Mouse (Mus musculus) gonadal fat pad, adult 2 months (tissue): Measurements from ENCODE around the gene D10Wsu102e. TPM values are rescaled to one million over a fixed set of nuclear protein-coding genes. Genes with fewer than 3 reads are reported as not detected.
"Not testable (repeated sequence)": the region's sequence is repeated elsewhere in the genome, so short reads cannot be mapped to it uniquely, and the experiment has no call there.

Experiments used
- DNase-seq: peaks from one replicate; pipeline ENCODE4 v3.0.0-alpha.2; 2012; ENCODE audit warnings: low read depth
- polyA plus RNA-seq: library from polyadenylated mRNA; depleted of rRNA; stranded (reverse); fragments of >200 nt; gene quantifications from 2 replicates; pipeline ENCODE4 v1.2.3, GENCODE M21; 2012

D10Wsu102e gene
- polyA plus RNA-seq, 1 experiment: 0.36 TPM

DNA sequence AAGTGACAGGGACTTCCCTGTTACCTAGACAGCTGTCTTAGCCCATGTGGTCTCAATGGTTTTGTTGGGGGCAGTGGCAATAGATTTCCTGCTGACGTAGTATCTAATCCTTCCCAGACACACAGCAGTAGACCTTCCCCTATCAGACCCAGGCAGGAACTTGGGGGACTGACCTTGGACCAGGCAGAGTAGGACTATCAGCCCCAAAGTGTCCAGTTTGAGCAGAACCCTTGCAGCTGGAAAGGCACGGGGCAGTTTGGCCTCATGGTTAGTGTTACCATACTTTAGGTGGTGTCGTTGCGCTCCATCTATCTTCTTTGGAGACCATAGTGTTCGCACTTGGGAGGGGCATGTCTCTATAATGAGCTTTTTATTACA, 13.7 kb upstream of the D10Wsu102e start:
- DNase-seq: no peak

GRCm38 (mm10) chr10:83347494-83347893, 12.5 kb upstream of the D10Wsu102e start:
- DNase-seq: no peak

DNA sequence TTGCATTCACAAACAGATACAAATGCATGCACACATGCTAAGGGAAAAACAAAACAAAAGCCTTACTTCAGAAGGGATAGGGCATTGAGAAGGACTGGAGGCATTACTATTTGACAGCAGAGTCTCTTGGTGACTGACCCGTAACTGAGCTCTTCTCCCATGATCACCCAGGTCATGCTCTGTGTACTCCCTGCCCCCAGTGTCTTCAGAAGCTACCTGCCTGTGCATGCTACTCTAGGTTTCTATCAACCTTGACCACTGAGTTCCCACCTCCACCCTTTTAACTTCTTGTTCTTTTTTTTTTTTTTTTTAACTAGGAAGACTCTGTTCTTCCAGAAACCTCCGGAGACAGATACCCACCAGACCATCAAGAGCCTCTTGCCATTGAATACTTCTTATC, 9.3 kb upstream of the D10Wsu102e start:
- no peak for DNase-seq

- DNase-seq: not testable (repeated sequence)
These were observed 8.2 kb upstream of the D10Wsu102e start for GRCm38 (mm10) chr10:83351779-83352178.

DNA sequence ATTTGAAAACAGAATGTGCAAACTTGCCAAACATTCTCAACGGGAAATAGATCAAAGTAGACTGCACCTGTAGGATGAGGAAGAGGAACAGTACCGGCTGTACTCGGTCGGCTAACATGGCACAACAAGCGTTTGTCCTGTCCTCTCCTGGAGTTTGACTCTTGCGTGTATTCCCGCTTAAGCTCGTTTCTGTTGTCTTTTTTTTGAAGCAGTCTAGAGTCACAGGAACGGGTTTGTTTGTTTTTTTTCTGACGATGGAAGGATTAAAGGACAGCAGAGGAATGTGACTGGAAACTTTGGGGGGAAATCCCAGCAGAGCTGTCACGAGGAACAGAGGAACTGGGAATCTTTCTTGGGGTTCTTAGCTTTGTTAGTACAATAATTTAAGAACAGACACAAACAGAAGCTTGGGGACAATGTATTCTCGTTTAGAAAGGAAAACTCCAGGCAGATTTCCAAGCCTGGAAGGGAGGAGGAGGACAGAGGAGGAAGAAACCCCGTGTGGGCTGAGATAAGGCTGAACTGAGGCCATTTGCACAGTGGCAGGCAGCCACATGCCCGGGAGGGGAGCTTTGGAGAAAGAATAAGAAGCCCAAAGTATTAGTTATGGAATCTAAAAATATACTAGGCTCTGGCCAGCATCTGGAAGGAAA, 6.2 kb upstream of the D10Wsu102e start:
- peak; percentile 63 for DNase-seq

DNA sequence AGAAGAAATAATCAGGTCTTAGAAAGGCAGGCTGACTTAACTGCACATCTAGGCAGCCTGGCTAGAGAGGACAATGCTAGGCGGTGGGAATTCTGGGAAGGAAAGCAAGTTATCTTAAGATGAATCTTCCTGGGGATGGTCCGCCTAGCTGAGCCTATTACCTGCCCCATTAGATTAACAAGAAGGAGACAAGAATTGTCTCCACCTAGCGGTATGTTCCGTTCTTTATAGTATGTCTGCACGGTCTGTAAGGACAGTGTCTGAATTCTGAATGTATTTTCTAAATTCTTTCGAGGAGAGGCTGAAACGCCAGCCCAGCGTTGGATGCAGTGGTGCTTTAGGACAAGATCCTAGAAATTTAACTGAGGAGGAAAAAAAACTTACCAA, 5.7 kb upstream of the D10Wsu102e start:
- DNase-seq: no peak

- peak; percentile 79 for DNase-seq
These were observed 3.6 kb upstream of the D10Wsu102e start for GRCm38 (mm10) chr10:83356416-83356815.

- no peak for DNase-seq
These were observed 570 bp upstream of the D10Wsu102e start for GRCm38 (mm10) chr10:83359451-83359850.

DNA sequence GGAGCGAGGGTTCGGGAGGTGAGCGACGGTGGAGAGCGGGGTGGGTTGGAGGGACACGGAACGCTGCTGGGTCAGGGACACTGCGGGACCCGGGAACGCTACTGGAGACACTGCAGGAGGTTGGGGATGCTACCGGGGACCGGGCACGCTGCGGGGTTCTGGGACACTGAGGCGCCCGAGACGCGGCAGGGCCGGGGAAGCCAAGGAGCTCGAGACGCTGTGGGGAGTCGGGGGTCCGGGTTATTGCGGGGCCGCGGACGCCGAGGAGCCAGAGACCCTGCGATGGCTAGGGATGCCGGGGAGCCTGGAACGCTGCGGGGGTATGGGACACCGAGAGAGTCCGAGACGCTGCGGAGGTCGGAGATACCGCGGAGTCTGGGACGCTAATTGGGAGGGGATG, 335 bp downstream of the D10Wsu102e start:
- DNase-seq: no peak

- DNase-seq: no peak
These were observed 1.8 kb downstream of the D10Wsu102e start for GRCm38 (mm10) chr10:83361643-83362382.

GRCm38 (mm10) chr10:83363451-83363850, 3.4 kb downstream of the D10Wsu102e start:
- no peak for DNase-seq

DNA sequence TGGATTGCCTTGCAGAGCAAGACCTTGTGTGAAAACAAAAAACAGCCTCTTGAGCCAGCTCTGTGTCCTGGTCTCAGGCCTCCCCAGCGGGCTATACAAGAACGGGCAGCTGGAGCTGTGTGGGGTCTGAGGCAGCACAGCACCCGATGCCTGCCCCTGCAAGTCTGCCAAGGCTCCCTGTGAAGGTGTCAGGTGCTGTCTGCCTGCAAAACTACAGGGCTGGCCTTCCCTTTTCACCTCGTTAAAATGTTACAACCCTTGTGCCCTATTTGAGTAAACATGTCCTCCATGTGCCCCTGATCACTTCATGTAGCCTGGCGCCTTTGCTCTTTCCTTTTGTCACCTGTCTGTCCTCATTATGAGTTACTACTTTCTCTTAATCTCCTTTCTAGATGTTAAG, 8.9 kb downstream of the D10Wsu102e start:
- no peak for DNase-seq

DNA sequence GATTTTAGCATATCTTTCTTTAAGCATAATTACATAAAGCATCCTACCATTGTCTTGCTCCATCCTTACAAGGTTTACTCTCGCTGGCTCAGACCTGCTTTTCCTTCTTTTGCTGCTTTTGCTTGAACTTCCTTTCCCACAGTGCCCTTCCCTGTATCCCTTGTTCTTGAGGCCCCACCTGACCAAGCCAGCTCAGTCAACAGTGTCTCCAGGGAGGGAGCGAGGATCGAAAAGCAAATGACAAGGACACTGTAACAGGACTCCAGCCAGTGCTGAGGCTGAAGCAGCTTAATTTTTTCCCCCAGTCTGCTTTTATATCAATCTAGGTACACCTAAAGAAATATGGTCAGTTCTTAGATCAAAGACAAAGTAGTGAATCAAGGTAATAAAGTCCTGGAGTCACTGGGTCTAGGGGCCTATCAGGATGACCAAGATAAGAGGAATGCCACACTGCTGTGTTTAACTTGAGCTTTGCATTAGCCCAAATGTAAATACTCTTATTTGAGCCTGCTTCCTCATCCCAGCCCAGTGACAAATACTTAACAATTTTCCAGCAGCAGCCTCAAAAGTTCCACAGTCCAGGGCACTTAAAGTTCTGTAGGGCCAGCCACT, 14.1 kb downstream of the D10Wsu102e start:
- DNase-seq: no peak

GRCm38 (mm10) chr10:83375458-83375857, 15.4 kb downstream of the D10Wsu102e start:
- DNase-seq: not testable (repeated sequence)

- no peak for DNase-seq
These were observed 17.1 kb downstream of the D10Wsu102e start for GRCm38 (mm10) chr10:83376911-83377682.

GRCm38 (mm10) chr10:83378083-83378833, 18.2 kb downstream of the D10Wsu102e start:
- no peak for DNase-seq

DNA sequence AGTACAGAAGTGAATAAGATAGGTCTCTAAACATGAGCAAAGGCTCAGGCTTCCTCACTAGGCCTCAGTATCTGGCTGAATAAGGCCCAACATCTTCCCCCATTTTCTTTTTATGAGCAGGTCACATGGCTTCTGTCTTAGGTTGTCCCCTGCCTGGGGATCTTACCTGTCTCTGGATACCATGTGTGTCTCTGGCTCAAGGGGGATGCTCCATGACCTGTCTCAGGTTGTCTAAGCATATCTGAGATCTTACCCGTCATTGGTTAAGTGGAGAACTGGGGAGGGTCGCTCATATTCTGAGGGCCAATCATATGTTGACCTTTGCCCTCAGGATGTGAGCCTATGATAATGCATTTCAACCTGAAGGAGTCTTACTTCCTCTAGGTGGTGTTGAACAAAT, 20.5 kb downstream of the D10Wsu102e start:
- no peak for DNase-seq

DNA sequence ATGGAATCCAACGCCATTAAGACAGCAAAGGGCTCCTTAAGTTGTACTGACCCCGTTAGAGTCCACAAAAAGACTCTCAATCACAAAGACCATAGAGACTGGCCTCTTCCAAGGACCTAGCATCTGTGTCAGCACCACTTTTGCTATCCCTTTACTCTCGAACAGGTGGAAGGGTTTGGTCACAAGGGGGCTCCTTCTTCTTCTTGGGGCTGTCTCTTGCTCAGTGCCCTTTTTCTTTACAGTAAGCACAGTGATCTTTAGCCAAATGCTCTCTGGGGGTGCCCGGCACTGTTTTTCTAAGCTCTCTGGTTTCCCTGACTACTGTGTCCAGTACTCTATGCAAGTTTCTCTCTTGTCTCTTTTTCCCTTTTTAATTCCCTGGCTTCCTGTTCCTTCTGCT, 22.5 kb downstream of the D10Wsu102e start:
- DNase-seq: no peak

- DNase-seq: no peak
These were observed 23.0 kb downstream of the D10Wsu102e start for GRCm38 (mm10) chr10:83382988-83383387.

DNA sequence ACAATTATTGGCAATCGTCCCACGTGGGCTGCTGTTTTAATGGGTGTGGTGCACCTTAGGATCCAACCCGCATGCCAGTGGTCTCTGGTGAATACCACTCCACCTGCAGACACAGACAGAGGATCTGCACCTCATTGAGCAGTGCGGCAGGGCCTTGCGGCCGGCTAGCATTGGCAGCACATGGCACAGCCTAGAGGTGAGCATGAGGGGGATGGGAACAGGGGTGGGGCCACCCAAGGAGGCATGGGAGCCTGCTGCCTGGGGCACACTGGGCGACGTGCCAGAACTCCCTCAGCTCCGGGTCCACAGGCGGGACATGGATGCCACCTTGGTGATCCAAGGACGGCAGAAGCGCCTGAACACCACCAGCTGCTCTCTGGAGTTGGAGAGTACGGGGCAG, 23.8 kb downstream of the D10Wsu102e start:
- no peak for DNase-seq

DNA sequence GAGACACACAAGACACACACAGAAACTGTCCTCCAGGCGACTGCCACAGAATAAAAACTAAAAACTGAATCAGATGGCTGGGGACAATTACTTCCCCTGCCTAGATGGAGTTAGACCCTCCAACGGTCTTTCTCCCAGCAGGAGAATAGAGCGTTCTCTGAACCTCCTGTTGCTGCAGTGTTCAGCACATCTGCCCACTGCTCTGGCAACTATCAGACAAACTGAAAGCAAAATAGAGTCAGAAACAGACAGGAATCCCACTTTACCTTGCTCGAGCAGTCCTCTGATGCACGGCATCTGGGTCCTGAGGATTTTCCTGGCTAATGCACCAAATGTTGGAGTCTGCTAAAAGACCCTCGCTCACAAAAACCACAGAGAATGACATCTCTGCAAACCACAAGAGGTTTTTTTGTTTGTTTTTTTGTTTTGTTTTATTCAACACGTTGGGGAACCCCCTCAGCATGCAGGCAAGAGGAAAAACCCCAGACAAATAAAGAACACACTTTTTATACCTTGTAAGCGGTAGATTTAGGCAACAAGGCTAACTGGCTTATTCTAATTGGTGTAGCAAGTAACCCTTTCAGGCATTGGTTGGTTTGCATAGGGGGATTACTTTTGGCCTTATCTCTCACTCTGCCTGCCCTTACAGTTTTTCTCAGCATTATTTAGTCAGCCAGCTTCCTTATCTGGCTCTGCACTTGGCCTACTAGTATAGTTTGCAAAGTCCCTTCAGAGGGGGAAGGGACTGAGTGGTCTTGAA, 24.6 kb downstream of the D10Wsu102e start:
- no peak for DNase-seq
